Mouse (Mus musculus): ENCODE measurements around the gene Dbx1.

DNA sequence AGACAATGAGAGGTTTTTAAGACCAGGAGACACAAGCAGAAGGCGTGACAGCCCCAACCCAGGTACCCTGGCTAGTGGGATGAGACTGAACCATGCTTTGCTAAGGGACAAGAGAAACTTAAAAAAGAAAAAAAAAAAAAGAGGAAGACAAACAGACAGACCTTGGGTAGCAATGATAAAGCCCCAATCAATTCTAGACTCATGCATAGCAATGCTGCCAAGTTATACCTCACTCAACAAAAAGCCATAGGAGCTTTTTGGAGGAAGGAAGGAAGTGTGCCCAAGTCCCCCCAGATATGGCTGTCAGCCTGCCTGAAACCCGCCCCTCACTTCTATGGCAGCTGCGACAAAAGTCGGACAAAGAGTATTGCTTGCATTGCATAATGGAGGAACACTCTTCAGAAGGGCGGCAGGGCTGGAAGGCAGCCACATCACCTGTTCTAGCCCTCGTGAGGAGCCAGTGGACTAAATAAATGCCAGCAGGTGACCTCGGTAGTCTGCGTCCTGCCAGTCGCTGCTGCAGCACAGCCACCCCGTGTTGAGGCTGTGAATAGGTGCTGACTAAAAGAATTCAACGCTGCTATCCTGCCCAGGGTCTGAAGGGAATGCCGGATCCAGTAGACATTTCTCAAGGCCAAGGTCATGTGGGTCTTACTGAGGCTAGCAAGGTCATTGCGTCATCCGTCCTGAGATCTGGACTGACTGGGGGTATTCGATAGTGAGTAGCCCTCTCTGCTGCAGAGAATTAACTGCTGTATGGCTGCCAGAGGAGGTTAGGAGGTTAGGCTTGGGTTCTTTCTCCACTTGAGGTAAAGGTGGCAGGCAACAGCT is 31.5 kb downstream of the Dbx1 start:
- TF ChIP-seq ZNF384 (IDR thresholded peaks at IDR 0.05; ENCODE audit: low read depth, low read length): no peak
- no peak for TF ChIP-seq MAFK (IDR thresholded peaks at IDR 0.05; ENCODE audit: insufficient read depth, low read depth, low read length)
- TF ChIP-seq HCFC1 (IDR thresholded peaks at IDR 0.05; ENCODE audit: borderline replicate concordance, insufficient read depth, low read length): no peak
- TF ChIP-seq ZC3H11A (IDR thresholded peaks at IDR 0.05; ENCODE audit: borderline replicate concordance, low read depth, low read length): no peak
